Mouse (Mus musculus) regulatory T cell (primary cell): Measurements from ENCODE around the gene A730009L09Rik.

Experiments used
- in situ Hi-C: fragments of 300-600 bp; cut with MboI, MseI; formaldehyde crosslinking; loops from one replicate; pipeline ENCODE4 v1.15.1; 2025; ENCODE audit warnings: high pct_unique_total_duplicates

The A730009L09Rik gene

GRCm38 (mm10) chr16:84559569-84560278 lies 44.8 kb downstream of the A730009L09Rik start:
- in situ Hi-C loops: no loop called here

GRCm38 (mm10) chr16:84560279-84560602 lies 45.3 kb downstream of the A730009L09Rik start:
- in situ Hi-C loops: no loop called here
